Mouse (Mus musculus) embryonic facial prominence, embryonic 13.5 days (tissue): Measurements from ENCODE around the gene Pmp22. TPM values are rescaled to one million over a fixed set of nuclear protein-coding genes. Genes with fewer than 3 reads are reported as not detected.

Source experiments
- ATAC-seq: fragments of 200-750 bp; cut with Nextera tagmentation; 2 replicates; pipeline ENCODE4 v1.8.0; 2017; ENCODE audit warnings: low read depth; ENCODE audit not compliant: insufficient number of reproducible peaks, insufficient read depth, low FRiP score, low TSS enrichment
- H3K27ac ChIP-seq: fragments of 300-500 bp; sonication (generic); 2 replicates; pipeline ENCODE4 v1.5.1; 2015; ENCODE audit warnings: moderate library complexity, mild to moderate bottlenecking, inconsistent platforms
- H3K27me3 ChIP-seq: fragments of 300-500 bp; sonication (generic); 2 replicates; pipeline ENCODE4 v1.6.1; 2015; ENCODE audit warnings: mild to moderate bottlenecking, inconsistent platforms
- H3K36me3 ChIP-seq: fragments of 300-500 bp; sonication (generic); 2 replicates; pipeline ENCODE4 v1.6.1; 2015; ENCODE audit warnings: mild to moderate bottlenecking, inconsistent platforms
- H3K4me1 ChIP-seq: fragments of 300-500 bp; sonication (generic); 2 replicates; pipeline ENCODE4 v1.6.1; 2015; ENCODE audit warnings: inconsistent platforms
- H3K4me2 ChIP-seq: fragments of 300-500 bp; sonication (generic); 2 replicates; pipeline ENCODE4 v1.6.1; 2015; ENCODE audit warnings: moderate library complexity, mild to moderate bottlenecking, inconsistent platforms
- H3K4me3 ChIP-seq: fragments of 300-500 bp; sonication (generic); 2 replicates; pipeline ENCODE4 v1.5.1; 2015; ENCODE audit warnings: mild to moderate bottlenecking, inconsistent platforms
- H3K9ac ChIP-seq: fragments of 300-500 bp; sonication (generic); 2 replicates; pipeline ENCODE4 v1.6.1; 2015; ENCODE audit warnings: mild to moderate bottlenecking, inconsistent platforms
- H3K9me3 ChIP-seq: fragments of 300-500 bp; sonication (generic); 2 replicates; pipeline ENCODE4 v1.6.1; 2016; ENCODE audit warnings: inconsistent platforms
- WGBS: fragments of 180-500 bp; shearing (Covaris S2); methylation state at CpG from one replicate; pipeline ENCODE4 v1.1.7; 2015; ENCODE audit warnings: mixed read lengths; 5-methylcytosine and 5-hydroxymethylcytosine counted together
- polyA plus RNA-seq: library from polyadenylated mRNA; unstranded; fragments of >200 nt; fragmentation: Nextera tagmentation; extraction: Ambion mirVana; gene quantifications from 2 replicates; pipeline ENCODE4 v1.2.1, GENCODE M21; 2015

The Pmp22 gene
- polyA plus RNA-seq, 1 experiment from 2014 or later, result 127 TPM

DNA sequence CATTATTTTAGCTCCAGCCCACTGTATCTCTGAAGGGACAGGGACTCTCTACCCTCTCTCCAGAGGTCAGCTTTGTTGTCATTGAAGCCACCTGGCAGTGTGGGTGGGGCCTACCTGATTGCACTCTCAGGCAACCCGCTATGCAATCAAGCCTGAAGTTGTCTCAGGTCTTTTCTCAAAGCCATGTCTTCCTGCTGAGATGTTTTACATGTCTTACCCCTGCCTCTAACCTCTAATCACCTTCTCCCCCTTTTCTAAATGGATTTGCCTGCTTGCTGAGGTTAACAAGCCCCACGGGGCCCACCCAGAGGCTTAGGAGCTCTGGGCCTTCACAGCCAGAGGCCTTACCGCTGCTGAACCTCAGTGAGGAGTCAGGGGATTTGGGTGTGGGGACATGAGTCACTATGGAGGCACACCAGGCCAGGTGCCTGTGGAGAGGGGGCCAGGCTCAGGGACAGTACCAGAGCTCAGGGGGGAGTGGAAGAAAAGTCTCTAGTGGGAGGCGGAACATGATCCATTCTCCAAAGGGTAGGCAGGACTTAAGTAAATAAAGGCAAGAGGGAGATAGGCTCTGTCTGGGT, 8.1 kb downstream of the Pmp22 start:
- H3K27me3 ChIP-seq, result peaks cover 29% of the 10 kb centered on the region
- peaks cover 47% of the 10 kb centered on the region for H3K36me3 ChIP-seq
- H3K4me3 ChIP-seq, result no peak overlapping the region
- no peak overlapping the region for H3K27ac ChIP-seq
- H3K4me2 ChIP-seq, result no peak overlapping the region
- 0 out of 2 replicates have a peak overlapping the region, but pooled peaks have one; percentile 8 for H3K9ac ChIP-seq
- WGBS, result 68% methylated on average over 4 of the region's 4 CpGs
- ATAC-seq, result no peak
- H3K4me1 ChIP-seq, result peaks cover 61% of the 10 kb centered on the region
- H3K9me3 ChIP-seq, result no peaks in the 10 kb centered on the region

- WGBS, result 35% methylated on average over 3 of the region's 3 CpGs
- Histone ChIP-seq H3K9ac (no peak overlapping the region), H3K4me3 (no peak overlapping the region), H3K9me3 (no peaks in the 10 kb centered on the region), H3K27ac (no peak overlapping the region), H3K4me1 (peaks cover 51% of the 10 kb centered on the region), H3K36me3 (peaks cover 60% of the 10 kb centered on the region), H3K27me3 (peaks cover 17% of the 10 kb centered on the region), H3K4me2 (no peak overlapping the region)
- ATAC-seq, result no peak
Observed at GRCm38 (mm10) chr11:63138739-63139138, 10.0 kb downstream of the Pmp22 start.

- no peak for ATAC-seq
- 82% methylated on average over 5 of the region's 5 CpGs for WGBS
- no peak overlapping the region for H3K27ac ChIP-seq
Observed at GRCm38 (mm10) chr11:63142311-63142710, 13.5 kb downstream of the Pmp22 start.

DNA sequence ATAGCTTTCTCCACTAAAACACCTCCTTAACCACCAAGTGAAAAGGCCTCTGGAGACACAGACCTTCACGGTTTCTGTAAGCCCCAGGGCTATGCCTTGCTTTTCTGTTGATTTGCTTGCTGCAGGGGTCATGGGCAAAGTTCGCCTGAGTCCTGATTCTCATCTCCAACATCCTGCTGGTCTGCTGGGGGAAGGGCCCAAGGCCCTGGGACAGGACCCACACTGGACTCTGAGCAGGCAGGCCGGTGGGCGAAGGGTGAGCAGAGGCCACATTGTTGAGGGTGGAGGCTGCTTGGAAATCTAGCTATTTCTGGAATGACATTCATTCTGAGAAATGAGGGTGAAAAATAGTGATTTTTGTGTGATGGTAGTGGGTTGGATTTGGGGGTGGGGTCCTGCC, 14.0 kb downstream of the Pmp22 start:
- 62% methylated on average over 4 of the region's 4 CpGs for WGBS
- Histone ChIP-seq H3K4me2 (no peak overlapping the region), H3K4me1 (peaks cover 19% of the 10 kb centered on the region; the same call in 1 of the 2 replicates), H3K27ac (no peak overlapping the region), H3K9ac (no peak overlapping the region), H3K9me3 (no peaks in the 10 kb centered on the region), H3K4me3 (no peak overlapping the region), H3K27me3 (0 out of 2 replicates have a peak, but pooled peaks cover 3% of the 10 kb centered on the region), H3K36me3 (peaks cover 49% of the 10 kb centered on the region)
- ATAC-seq, result no peak

More at GRCm38 (mm10) chr11:63142311-63142710, 13.5 kb downstream of the Pmp22 start:
- Histone ChIP-seq H3K4me1 (peaks cover 19% of the 10 kb centered on the region; the same call in 1 of the 2 replicates), H3K9ac (no peak overlapping the region), H3K27me3 (0 out of 2 replicates have a peak, but pooled peaks cover 6% of the 10 kb centered on the region), H3K36me3 (peaks cover 53% of the 10 kb centered on the region), H3K4me3 (no peak overlapping the region), H3K4me2 (no peak overlapping the region), H3K9me3 (no peaks in the 10 kb centered on the region)

DNA sequence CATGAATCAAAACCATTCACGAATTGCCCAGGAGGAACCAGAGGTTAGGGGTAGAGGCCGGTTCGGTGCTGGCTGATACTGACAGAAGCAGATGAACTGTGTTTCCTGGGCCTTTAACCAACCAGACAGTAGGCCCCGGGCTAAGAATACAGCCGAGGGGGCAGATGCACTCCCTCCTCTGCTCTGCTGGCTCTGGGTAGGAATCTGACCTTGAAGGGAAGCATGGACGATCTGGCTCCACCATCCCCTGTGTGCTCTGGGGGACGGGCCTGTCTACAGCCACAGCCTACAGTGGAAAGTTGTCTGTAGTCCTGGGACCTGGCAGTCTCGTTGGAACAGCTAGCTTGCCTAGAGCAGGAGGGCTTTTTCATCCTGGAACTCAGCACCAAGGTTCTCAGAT, 14.7 kb downstream of the Pmp22 start:
- WGBS, result 55% methylated on average over 8 of the region's 8 CpGs
- H3K36me3 ChIP-seq, result peaks cover 48% of the 10 kb centered on the region
- ATAC-seq, result no peak

GRCm38 (mm10) chr11:63146601-63147000, 17.8 kb downstream of the Pmp22 start:
- Histone ChIP-seq H3K4me1 (0 out of 2 replicates have a peak, but pooled peaks cover 7% of the 10 kb centered on the region), H3K27me3 (no peaks in the 10 kb centered on the region), H3K9me3 (no peaks in the 10 kb centered on the region), H3K9ac (no peak overlapping the region), H3K27ac (no peak overlapping the region), H3K4me2 (no peak overlapping the region), H3K4me3 (no peak overlapping the region), H3K36me3 (peaks cover 41% of the 10 kb centered on the region)
- no peak for ATAC-seq
- WGBS, result 55% methylated on average over 7 of the region's 7 CpGs

More for the DNA sequence above, 14.7 kb downstream of the Pmp22 start:
- peak overlapping the region; percentile 39; the same call in 1 of the 2 replicates for H3K27ac ChIP-seq
- peaks cover 14% of the 10 kb centered on the region; the same call in 1 of the 2 replicates for H3K4me1 ChIP-seq
- H3K4me2 ChIP-seq, result no peak overlapping the region
- H3K4me3 ChIP-seq, result no peak overlapping the region
- no peak overlapping the region for H3K9ac ChIP-seq
- H3K27me3 ChIP-seq, result 0 out of 2 replicates have a peak, but pooled peaks cover 3% of the 10 kb centered on the region
- H3K9me3 ChIP-seq, result no peaks in the 10 kb centered on the region

DNA sequence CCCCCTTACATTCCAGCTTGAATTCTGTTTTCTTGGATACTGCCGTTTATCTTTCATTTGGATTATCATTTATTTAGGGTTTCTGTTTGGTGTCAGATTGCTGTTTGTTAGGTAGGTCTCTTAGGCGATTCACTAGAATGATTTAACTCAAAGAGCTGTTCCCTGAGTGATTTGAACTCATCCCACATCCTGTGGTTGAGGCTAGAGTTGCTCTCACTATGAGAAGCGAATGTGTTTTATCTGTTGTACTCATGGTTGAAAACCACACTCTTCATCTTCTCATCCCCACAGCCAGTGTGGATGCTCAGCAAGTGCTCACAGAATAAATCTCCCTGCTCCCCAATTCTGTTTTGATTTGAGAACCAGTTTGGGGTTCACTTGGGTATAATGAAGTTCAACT, 19.5 kb downstream of the Pmp22 start:
- ATAC-seq, result no peak
- Histone ChIP-seq H3K4me2 (no peak overlapping the region), H3K36me3 (peaks cover 46% of the 10 kb centered on the region), H3K9ac (no peak overlapping the region), H3K27ac (no peak overlapping the region), H3K27me3 (no peaks in the 10 kb centered on the region), H3K9me3 (no peaks in the 10 kb centered on the region), H3K4me3 (no peak overlapping the region), H3K4me1 (0 out of 2 replicates have a peak, but pooled peaks cover 3% of the 10 kb centered on the region)
- WGBS, result 84% methylated on average over 3 of the region's 3 CpGs

DNA sequence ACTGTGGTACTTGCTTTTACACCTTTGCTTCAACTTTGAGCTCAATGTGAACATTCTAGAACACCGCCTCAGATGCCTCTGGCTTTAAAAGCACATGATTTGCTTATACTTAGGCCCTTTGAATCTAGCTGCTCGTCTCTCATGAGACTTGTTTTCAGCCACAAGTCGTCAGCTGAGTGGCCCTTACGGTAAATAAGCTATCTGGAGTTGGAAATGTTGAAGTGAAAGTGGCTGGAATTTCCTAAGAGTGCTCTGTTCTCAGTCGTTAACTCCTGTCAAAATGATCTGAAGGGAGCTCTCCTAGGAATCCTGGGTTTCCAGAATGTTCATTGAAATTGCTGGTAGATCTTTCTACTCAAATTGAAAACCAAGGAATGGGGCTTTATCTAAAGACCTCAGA, 23.1 kb downstream of the Pmp22 start:
- Histone ChIP-seq H3K36me3 (peaks cover 63% of the 10 kb centered on the region), H3K27me3 (no peaks in the 10 kb centered on the region), H3K9me3 (no peaks in the 10 kb centered on the region), H3K27ac (no peak overlapping the region), H3K4me1 (no peaks in the 10 kb centered on the region), H3K4me3 (no peak overlapping the region), H3K4me2 (no peak overlapping the region), H3K9ac (no peak overlapping the region)
- 76% methylated on average over 5 of the region's 5 CpGs for WGBS
- ATAC-seq, result no peak

- no peak overlapping the region for H3K4me3 ChIP-seq
- H3K9me3 ChIP-seq, result no peaks in the 10 kb centered on the region
- no peak overlapping the region for H3K4me2 ChIP-seq
- peaks cover 80% of the 10 kb centered on the region for H3K36me3 ChIP-seq
- no peaks in the 10 kb centered on the region for H3K4me1 ChIP-seq
- ATAC-seq, result no peak
- WGBS, result 81% methylated on average over 4 of the region's 4 CpGs
- H3K27me3 ChIP-seq, result no peaks in the 10 kb centered on the region
- no peak overlapping the region for H3K27ac ChIP-seq
- H3K9ac ChIP-seq, result no peak overlapping the region
Observed at GRCm38 (mm10) chr11:63157117-63157516, 28.3 kb downstream of the Pmp22 start.

- Histone ChIP-seq H3K27me3 (no peaks in the 10 kb centered on the region), H3K36me3 (peaks cover 42% of the 10 kb centered on the region), H3K27ac (no peak overlapping the region), H3K4me3 (no peak overlapping the region), H3K4me2 (no peak overlapping the region), H3K9ac (no peak overlapping the region), H3K4me1 (0 out of 2 replicates have a peak, but pooled peaks cover 3% of the 10 kb centered on the region), H3K9me3 (no peaks in the 10 kb centered on the region)
- no peak for ATAC-seq
Observed at GRCm38 (mm10) chr11:63160926-63161325, 32.1 kb downstream of the Pmp22 start.

- no peak overlapping the region for H3K27ac ChIP-seq
- no peak overlapping the region for H3K4me2 ChIP-seq
- H3K4me1 ChIP-seq, result 0 out of 2 replicates have a peak, but pooled peaks cover 3% of the 10 kb centered on the region
- H3K27me3 ChIP-seq, result no peaks in the 10 kb centered on the region
- no peak for ATAC-seq
- H3K9me3 ChIP-seq, result no peaks in the 10 kb centered on the region
- 78% methylated on average over 2 of the region's 2 CpGs for WGBS
- H3K9ac ChIP-seq, result no peak overlapping the region
- H3K4me3 ChIP-seq, result no peak overlapping the region
- peaks cover 25% of the 10 kb centered on the region for H3K36me3 ChIP-seq
Observed at GRCm38 (mm10) chr11:63162806-63163205, 34.0 kb downstream of the Pmp22 start.

DNA sequence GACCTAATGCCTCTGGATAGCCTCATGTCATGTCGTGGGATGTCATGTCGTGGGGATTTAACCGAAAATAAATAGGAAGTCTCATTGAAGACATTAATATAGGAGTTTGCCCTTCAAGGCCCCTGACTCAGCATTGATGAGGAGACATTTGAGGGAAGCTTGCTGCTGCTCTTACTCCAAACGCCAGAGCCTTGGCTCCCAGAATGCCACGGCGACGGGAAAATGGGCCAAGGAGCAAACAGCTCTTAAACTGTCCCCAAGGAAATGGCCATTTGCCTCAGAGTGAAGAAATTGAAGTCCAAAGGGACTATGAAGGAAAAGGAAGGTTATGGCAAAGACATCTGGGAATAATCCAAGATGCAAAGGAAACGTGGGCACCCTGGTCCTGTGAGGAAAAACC, 34.8 kb downstream of the Pmp22 start:
- Histone ChIP-seq H3K4me2 (no peak overlapping the region), H3K27me3 (no peaks in the 10 kb centered on the region), H3K9me3 (no peaks in the 10 kb centered on the region), H3K4me3 (no peak overlapping the region), H3K36me3 (peaks cover 18% of the 10 kb centered on the region), H3K27ac (no peak overlapping the region), H3K4me1 (peaks cover 3% of the 10 kb centered on the region; the same call in 1 of the 2 replicates), H3K9ac (no peak overlapping the region)
- 82% methylated on average over 8 of the region's 8 CpGs for WGBS
- ATAC-seq, result no peak
